Mouse (Mus musculus): ENCODE results near the gene Anapc11. TPM values are rescaled to one million over a fixed set of nuclear protein-coding genes. Genes with fewer than 3 reads are reported as not detected.
"Not testable (repeated sequence)": the region's sequence is repeated elsewhere in the genome, so short reads cannot be mapped to it uniquely, and the experiment has no call there.

Anapc11 gene
- total RNA-seq (2015; ENCODE audit: low replicate concordance): 15.0 and 16.9 TPM in 2 replicates
- total RNA-seq (2017; ENCODE audit: low replicate concordance): 0.56 and 6.5 TPM in 2 replicates

- ATAC-seq (replicated peaks; ENCODE audit: low FRiP score, poor library complexity, severe bottlenecking): peak; percentile 90
These were observed at the start of gene Anapc11, which contains the start of gene Alyref for GRCm38 (mm10) chr11:120598283-120598989. TSS of gene Anapc11 (plus strand) at chr11:120598421. TSS of gene Alyref (minus strand) at chr11:120598365.

GRCm38 (mm10) chr11:120548786-120549167 lies 49.4 kb upstream of the Anapc11 start:
- peak; percentile 36 for ATAC-seq (replicated peaks; ENCODE audit: low FRiP score, poor library complexity, severe bottlenecking)

GRCm38 (mm10) chr11:120549168-120549945 lies 48.9 kb upstream of the Anapc11 start, which contains the start of gene Mcrip1:
TSS of gene Mcrip1 (minus strand) at chr11:120549727.
- peak; percentile 87 for ATAC-seq (replicated peaks; ENCODE audit: low FRiP score, poor library complexity, severe bottlenecking)

DNA sequence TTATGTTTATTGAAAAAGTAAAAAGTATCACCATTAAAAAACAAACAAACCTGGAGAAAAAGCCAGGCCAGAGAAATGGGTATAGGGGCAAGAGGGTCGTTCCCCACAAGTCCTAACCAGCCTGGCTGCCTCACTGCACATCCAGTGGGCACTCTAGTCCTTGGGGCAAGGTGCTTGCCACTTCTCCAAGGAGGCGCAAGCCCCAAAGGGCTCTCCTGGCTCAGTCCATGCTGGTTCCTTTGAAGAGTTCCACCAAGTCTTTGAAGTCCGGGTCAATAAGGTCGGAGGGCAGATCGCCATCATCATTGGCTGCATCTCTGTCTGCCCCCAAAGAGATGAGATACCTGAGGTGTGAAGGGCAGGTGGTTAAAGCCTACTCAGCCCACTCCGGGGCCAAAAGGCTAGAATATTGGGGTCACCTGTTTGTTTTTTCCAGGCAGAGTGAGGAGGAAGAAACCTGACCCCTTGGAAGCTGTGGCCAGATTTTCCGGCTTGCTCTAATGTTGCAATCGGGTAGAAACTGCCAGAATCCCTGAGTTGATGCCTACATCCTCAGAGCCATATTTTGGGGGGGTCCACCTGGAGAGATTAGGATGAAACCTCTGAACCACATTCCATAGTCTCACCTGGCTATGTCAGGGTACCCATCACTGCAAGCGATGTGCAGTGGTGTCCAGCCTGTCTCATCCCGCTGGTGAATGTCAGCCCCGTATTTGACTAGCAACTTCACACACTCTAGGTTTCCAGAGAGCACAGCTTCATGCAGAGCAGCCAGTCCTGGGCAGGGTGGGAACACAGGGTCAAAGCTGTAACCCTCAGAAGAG lies 48.0 kb upstream of the Anapc11 start:
- ATAC-seq (replicated peaks; ENCODE audit: low FRiP score, poor library complexity, severe bottlenecking): no peak

- no peak for ATAC-seq (replicated peaks; ENCODE audit: low FRiP score, poor library complexity, severe bottlenecking)
These were observed 47.3 kb upstream of the Anapc11 start, which contains the start of gene Ppp1r27 for GRCm38 (mm10) chr11:120550810-120551440. TSS of gene Ppp1r27 (minus strand) at chr11:120551132.

DNA sequence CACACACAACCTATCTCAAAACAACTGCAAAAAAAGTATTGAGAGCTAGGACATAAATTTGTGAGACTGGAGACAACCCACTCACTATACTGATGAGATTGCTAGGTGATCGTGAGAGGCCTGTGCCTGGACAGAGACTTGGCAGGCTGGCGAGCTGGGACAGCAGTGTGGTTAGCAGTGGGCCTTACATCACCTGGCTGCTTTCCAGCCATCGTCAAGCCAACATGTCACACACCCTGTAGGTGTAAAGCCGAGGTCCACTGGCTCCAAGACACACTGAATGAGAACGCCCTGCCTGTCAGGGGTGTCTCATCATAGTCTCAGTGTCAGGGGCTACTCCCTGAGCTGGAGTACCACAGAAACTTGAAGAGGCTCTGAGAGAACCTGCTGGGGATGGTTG lies 45.5 kb upstream of the Anapc11 start:
- no peak for ATAC-seq (replicated peaks; ENCODE audit: low FRiP score, poor library complexity, severe bottlenecking)

DNA sequence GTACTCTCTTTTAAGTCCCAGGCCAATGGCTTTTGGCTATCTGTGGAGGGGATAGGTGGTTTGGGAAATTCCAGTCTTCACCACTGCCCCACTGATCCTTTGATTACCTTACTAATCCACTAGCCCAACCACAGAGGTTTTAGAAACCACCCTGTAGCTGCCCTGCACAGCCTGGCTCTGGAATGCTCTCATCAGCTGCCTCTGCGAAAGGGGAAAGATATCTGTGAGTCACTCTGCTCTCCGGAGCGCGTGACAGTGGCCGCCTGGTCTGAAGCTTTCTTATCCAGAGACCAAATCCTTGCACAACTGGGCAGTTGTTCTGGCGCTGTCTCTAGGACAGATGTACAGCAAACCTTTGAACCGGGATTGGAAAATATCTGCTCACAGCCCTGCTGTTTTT lies 43.4 kb upstream of the Anapc11 start:
- ATAC-seq (replicated peaks; ENCODE audit: low FRiP score, poor library complexity, severe bottlenecking): no peak

DNA sequence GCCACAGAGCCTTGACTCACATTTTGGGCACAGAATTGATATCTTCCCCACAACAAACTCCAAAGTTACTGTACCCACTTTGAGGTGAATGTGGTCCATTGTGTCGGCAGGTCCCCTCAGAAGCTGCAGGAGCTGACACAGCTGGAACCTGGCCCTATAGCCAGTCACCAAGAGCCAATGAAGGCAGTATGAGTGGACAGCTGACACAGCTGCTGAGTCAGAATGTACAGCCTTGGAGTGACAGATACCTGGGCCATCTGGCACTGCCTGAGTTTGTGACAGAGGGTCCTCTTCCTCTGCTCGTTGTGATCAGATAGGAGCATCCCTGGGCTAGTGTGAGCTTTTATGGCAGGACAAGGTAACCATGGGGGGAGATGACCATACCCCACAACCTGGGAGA lies 43.0 kb upstream of the Anapc11 start:
- no peak for ATAC-seq (replicated peaks; ENCODE audit: low FRiP score, poor library complexity, severe bottlenecking)

DNA sequence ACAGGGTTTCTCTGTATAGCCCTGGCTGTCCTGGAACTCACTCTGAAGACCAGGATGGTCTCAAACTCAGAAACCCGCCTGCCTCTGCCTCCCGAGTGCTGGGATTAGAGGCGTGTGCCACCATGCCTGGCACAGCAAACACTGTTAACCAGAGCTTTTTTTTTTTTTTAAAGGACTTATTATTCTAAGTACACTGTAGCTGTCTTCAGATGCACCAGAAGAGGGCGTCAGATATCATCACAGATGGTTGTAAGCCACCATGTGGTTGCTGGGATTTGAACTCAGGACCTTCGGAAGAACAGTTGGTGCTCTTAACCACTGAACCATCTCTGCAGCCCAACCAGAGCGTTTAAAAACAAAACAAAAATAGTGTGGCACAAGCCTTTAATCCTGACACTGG lies 39.4 kb upstream of the Anapc11 start:
- ATAC-seq (replicated peaks; ENCODE audit: low FRiP score, poor library complexity, severe bottlenecking): not testable (repeated sequence)

DNA sequence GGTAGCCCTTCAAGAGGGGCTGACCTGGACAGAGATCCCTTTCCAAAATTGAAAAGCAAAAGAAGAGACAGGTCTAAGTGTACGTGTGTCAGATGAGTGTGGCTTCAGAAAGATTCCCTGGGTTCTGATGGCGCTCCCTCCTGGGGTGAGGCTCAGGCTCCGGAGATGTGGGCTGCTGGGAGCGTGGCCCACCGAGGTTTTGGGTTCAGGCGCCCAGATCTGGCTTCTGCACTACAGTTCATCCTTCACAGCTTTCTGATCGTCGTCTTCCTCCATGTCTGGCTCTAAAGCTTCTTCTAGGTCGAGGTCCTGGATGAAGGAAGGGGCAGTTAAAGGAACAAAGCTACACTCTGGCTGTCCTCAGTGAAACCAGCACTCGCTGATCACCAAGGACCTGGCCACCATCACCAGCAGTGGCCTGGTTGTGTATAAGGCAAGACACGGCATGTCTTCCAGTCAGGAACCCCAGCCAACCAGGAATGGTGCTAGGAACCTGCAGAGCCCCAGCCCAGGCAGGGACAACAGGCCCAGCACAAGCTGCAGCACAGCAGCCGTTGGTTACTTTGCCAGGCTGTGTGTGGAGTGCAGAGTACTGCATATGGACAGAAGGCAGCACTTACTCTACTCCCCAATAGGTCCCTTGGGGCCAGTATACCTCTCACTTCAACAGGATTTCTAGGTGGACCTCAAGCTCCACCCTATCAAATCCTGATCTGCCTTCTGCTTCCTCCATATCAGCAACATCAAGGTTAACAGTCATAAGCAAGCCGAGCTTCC lies 37.1 kb upstream of the Anapc11 start:
- ATAC-seq (replicated peaks; ENCODE audit: low FRiP score, poor library complexity, severe bottlenecking): peak; percentile 14; the same call in 1 of the 2 replicates

DNA sequence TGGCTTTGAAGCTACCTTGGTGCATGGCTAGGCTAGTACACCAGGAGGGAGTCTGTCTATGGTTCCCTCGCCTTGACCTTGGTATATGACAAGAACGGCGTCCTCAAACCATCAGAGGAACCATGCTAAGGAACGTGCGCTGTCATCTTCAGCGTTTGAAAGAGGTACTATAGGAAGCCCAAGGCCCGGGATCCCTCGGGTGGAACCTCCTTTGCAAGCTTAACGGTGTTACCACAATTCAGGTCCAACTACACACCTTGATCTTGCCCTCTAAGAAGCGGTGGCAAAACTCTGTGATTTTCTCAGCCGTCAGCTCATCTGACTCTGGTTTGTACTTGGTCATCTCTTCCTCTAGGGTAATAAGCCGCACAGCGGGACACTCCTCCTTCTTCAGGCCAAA lies 35.3 kb upstream of the Anapc11 start:
- no peak for ATAC-seq (replicated peaks; ENCODE audit: low FRiP score, poor library complexity, severe bottlenecking)

DNA sequence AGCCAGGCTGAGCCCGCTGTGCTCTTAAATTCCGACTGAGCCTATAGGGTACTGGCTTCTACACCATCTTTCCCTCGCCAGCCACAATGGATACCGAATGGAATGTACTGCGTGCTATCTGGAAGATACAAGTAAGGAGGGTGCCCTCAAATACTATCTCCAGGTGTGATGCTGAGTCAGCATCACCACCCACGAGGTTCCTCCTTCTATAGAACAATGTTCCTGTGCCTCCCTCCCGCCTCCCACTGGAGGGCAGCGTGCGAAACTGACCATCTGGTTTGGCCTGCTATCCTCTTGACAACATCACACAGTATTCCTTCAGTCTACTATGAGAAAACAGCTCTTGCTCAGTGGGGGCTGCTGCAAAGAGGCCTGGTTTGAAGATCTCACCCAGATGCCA lies 33.1 kb upstream of the Anapc11 start:
- ATAC-seq (replicated peaks; ENCODE audit: low FRiP score, poor library complexity, severe bottlenecking): no peak

- ATAC-seq (replicated peaks; ENCODE audit: low FRiP score, poor library complexity, severe bottlenecking): no peak
These were observed 29.9 kb upstream of the Anapc11 start for GRCm38 (mm10) chr11:120568324-120568723.

DNA sequence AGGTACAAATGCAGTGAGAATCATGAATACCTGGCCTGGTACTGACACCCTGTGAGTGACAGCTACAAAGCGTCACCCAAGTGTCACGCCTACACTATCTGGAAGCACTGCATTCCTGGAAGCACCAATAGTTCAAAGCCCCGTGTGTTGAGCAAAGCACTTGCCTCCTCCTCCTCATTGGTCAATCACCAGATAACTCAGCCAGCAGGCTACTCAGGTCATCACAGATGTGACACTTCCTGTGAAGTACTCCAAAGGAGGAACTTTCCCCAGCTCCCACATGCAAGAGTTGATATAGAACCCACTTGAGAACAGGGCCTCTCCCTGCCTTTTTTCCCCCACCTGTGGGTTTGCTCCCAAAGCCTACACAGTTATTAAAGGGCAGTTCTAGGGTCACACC lies 27.1 kb upstream of the Anapc11 start:
- no peak for ATAC-seq (replicated peaks; ENCODE audit: low FRiP score, poor library complexity, severe bottlenecking)

DNA sequence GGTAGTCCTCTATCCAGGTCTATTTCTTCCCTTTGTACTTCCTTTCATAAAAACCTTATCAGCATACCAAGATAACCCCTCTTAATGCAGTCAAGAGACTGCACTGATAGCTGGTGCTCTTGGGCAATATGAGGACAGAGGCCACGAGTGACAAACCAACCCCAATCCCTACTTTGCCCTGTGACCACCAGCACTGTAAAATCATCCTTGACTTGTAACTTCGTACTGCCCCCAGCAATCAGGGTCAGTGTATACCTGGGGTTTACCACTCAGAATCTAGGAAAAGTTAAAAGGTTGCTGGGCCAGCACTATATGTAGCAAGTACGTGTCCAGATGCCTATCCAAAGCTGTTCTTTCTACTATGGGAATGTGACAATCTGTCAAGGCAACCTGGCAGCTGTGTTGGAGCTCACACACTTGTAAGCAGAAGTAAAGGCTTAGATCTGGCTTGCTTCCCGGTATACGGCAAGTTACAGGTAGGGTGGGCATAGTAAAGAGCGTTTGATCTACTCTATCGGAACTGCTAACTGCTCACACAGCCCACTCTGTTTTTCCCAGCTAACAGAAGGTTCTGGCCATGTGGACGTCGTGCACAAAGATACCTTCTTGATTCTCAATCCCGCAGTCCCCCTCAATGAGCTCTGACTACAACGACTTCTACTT lies 26.3 kb upstream of the Anapc11 start:
- no peak for ATAC-seq (replicated peaks; ENCODE audit: low FRiP score, poor library complexity, severe bottlenecking)

- ATAC-seq (replicated peaks; ENCODE audit: low FRiP score, poor library complexity, severe bottlenecking): 0 out of 2 replicates have a peak, but pooled peaks have one; percentile 2
These were observed 25.8 kb upstream of the Anapc11 start for GRCm38 (mm10) chr11:120572417-120572751.

- ATAC-seq (replicated peaks; ENCODE audit: low FRiP score, poor library complexity, severe bottlenecking): peak; percentile 87
These were observed 25.3 kb upstream of the Anapc11 start, which contains the start of gene P4hb for GRCm38 (mm10) chr11:120572752-120573584. TSS of gene P4hb (minus strand) at chr11:120573253.
